Mouse (Mus musculus) left cerebral cortex, adult 9 months (tissue): ENCODE measurements around the gene Mllt11.

ENCODE experiments used
- DNase-seq, 2 experiments: peaks; one replicate each; pipeline ENCODE4 v3.0.0; 2022; ENCODE audit warnings: low spot score in 2 of 2

The Mllt11 gene

DNA sequence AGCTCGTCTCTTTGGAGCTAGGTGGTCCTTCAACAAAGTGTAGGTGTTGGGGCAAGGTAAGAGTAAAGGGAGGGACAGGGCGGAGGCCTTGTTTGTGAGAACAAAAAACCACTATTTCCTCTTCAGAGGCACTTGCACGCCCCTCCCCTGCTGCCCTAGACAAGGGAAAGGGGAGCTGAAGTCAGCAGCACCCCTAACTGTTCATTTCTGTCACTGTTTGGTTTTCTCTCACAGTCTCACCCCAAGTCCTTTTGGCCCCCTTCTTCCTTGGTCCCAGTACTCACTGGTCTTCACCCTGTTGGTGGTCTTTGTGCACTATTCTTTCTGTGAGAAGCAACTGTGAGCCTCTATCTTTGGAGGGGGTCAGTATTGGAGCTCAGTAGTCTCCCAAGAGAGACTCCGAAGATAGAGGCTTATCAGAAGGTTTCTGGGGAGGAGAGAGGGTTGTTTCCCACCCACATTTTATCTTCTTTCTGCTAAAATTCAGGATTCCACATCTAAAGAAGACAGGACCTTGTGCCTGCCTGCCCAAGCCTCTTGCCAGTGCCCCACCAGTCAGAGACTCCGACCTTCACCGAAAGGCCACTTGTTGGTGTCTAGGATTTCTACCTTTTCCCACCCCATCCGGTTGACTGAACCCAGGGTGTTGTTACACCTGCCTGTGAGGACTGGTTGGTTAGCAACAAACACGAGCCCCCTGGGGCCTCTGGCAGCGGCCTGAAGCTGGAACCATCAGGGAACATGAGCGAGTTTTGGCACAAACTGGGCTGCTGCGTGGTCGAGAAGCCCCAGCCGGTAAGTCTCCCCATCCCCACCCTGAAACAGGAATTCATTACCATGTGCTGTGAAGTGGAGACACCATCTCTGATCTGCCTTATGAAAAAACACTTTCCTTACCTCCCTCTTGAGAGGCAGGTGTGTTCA is at the start of gene Mllt11:
Gene Mllt11, minus strand, starts transcription at position 874 of the 924 bp plus-strand sequence.
- no peak for DNase-seq

DNA sequence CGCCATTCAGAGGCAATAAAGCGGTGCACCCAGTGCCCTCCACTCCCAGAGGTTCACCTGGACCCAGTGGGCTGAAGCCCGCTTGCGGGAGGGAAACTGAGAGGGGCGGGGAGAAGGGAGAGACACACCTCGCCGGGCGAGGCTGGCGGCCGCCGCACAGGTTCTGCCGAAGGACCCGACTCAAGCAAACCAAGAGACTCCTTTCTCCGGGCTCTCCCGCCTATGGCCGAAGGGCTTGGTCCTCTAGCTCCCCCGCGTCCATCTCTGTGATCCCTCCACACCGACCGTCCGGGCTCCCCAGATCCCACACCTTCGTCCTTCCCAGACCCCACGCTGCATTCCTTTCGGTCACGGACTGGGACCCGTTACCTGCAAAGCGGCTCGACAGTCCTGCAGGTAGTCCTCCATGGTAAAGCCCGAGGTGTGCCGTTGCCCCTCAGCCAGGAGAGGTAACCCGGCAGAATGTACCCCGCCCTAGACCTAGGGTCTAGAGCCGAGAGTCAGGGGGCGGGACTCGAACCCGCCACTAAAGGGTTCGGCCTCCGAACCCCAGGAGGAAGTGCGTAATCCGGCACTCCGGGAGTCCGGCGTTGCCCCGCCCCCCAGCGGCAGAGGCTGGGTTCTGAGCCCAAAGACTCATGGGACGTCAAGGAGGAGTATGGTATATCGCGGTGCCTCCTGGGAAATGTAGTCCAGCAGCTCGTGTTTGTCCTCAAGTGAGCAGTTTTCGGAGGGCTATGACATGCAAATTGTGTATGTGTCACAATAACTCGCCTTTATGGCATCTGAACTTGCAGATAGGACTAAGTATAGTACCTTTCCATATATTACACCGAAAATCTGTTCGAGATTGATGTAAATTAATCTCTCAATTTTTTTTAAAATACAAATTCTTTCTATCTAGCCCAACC is 49.5 kb upstream of the Mllt11 start, which contains the start of the genes Mindy1 and Prune1:
Gene Mindy1, plus strand, starts transcription at position 130 of the 911 bp plus-strand sequence.
Gene Prune1, minus strand, starts transcription at position 861 of the 911 bp plus-strand sequence.
- DNase-seq = peak; percentile 96 to 99

DNA sequence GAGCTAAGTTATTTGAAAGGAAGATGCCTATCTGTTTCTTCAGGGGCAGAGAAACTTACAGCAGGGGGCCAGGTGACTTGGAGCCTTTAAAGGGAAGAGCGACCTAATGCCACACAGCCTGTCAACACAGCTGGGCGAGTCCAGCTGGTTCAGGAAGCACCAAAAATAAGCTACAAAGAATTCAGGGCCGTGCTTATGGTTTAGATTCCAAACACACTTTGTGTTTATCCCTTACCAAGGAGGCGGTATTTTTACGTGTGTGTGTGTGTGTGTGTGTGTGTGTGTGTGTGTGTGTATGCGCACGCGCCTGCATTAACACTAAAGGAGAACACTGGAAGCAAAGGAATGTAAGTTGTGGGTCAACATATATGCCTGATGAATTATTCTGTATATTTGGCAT is 48.8 kb upstream of the Mllt11 start:
- no peak for DNase-seq

DNA sequence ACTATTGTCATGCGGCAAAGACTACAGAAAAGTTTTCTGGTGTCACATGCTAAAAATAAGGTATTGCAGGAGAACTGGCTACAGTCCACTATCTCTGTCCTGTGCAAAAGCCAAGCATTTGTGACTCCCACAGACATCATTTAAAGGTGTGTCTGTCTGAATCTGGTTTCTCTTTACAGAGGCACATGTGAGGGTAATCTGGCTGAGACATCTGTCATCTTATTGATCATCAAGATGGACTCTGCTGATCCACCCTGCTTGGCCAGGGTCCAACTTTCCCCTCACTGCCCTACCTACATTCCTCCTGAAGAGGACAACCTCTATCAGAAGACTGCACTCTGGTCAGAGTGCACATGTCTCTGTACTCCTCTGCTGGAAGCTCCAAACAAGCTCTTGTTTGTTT is 45.2 kb upstream of the Mllt11 start:
- DNase-seq = no peak

DNA sequence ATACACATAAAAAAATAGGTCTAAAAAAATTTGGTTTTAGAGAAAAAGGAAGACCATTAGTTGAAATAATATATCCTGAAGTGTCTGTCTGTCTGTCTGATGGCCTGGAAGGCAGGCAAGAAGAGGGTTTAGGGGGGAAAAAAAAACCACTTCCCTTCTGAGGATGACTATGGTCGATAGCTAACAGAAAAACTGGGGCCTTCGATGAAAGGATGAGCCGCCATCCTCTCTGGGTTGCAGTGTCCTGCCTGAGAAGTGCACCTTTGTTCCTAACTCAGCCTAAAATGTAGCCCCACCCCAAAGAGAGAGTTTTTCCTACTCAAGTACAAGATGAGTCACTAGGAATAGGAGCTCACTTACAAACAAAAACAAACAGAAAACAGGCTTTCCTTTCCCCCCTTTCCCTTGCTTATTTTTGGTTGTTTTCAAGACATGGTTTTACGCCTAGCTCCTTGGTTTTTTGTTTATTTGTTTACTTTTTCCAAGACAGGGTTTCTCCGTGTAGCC is 44.5 kb upstream of the Mllt11 start:
- no peak for DNase-seq

DNA sequence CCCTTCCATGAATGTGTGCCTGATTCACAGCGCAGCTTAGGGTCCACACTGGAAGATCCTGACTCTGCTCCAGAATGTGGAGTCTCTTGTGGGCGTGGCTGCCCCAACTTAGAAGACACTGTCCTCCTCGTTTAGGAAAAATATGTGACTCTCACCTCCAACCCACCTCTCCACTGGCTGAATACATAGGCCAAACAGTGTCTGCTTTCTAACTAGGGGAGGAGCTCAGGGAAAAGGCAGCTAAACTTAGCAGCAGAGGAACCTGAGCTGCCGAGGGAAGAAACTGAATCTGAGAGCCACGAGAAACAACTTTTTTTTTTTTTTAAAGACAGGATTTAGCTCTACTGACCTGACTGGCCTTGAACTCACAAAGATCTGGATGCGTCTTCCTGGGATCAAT is 43.2 kb upstream of the Mllt11 start:
- DNase-seq = no peak

DNA sequence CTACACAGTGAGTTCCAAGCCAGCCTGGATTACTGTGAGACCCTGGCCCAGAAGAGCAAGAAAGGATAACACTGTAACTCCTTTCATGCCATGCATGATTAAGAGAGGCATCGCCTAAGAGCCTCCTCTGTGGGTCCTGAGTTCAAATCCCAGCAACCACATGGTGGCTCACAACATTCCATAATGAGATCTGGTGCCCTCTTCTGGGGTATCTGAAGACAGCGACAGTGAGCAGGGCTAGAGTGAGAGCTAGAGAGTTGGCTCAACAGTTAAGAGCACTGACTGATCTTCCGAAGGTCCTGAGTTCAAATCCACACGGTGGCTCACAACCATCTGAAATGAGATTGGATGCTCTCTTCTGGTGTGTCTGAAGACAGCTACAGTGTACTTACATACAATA is 42.5 kb upstream of the Mllt11 start:
- DNase-seq = no peak

DNA sequence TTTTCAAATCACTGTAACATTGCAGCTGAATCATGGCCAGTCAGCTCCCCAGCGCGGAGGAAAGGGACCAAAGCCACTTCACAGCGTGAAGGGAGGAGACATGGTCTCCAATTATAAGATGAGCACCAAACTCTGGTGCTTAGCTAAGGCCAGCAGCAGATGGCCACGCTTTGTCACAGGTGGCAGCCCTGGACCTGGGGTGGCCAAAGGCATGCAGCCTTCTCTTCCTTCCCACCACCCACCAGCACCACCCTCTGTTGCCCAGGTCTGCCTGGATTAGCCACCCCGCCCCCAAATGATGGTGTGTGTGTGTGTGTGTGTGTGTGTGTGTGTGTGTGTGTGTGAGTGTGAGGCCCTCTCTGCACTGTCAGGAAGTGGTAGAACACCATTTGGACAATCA is 41.5 kb upstream of the Mllt11 start:
- no peak for DNase-seq

DNA sequence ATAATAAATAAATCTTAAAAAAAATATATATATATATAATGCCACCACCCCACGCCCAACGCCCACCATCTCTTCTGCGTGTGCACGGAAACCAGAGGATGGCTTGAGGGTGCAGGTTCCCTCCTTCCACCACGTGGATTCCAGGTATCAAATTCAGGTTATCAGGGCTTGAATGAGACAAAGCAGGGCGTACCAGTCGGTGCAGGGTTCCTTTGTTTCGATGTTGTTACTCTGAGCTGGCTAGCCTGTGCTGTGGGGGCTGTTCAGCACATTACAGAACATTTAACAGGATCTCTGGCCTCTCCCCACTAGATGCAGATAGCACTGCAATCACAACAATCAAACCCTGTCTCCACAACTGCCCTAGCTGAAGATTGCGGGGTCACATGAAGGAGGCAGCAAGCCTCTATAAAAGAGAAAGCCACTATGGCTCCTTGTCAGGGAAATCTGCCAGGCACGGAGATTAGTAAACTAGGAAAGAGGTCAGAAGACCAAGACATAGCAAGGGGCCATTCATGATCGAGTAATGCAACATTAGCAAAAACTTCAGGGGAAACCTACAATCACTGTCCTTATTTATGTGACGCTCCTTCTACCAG is 38.9 kb upstream of the Mllt11 start:
- DNase-seq = no peak

DNA sequence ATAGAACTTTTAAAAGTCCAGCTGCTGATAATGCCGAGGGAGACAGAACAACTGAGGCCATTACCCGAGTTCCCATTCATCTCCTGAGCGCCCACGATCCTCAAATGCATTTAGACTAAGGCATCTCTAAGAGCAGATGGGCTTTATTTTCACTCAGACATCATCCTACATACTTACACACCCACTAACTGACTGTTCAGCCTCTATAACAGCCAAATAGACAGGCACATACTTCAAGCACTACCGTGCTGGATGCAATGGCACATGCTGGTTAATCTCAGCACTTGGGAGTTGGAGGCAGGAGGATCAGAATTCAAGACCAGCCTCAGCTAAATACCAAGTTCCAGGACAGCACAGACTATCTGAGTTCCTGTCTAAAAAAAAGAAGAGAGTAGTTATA is 37.8 kb upstream of the Mllt11 start:
- DNase-seq = peak in 1 of 2 experiments; percentile 25

DNA sequence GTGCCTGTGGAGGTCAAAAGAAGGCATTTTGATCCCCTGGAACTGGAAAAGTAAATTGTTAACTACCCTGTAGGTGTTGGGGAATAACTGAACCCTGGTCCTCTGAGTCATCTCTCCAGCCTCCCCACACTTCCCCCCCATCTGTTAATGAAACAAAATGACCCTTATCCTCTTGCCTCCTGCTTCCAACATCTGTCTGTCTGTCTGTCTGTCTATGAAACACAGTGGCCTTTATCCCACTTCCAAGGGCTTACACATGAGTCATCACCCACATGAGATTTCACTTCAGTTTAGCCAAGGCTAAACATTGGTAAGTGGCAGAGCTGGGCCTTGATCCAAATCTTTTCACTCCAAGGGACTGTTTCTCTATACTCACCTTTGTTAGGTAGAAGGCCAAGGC is 35.9 kb upstream of the Mllt11 start:
- no peak for DNase-seq

DNA sequence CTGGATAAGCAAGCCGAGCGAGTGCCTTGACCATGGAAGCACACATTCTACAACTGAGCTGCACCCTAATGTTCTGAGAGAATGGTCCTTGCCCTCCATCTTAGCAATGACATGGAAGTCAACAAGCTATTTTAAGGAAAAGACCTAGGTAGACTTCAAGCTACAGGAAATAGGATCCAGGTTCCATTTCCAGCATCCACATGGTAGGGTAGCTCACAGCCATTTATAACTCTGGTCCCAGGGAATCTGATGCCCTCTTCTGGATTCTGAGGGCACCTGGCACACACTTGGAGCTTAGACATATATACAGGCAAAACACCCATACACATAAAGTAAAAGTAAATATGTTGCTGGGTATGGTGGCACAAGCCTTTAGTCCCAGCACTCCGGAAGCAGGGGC is 34.1 kb upstream of the Mllt11 start:
- no peak for DNase-seq

DNA sequence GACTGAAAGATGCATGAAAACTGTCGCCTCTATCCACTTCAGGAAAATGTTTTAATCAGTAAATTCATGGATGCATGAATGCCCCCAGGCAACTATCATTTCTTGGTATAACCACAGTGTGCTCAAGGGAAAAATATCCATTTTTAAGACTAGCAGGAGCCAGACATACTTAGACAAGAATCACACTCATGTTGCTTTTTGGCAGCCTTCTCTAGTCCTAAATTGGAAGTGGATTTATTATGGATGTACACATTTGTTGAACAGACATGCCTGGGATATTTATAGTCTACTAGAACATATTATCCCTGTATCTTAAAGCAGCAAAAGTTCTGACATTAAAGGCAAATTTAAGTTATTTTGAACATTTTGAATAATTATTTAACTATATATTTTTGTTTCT is 32.8 kb upstream of the Mllt11 start:
- DNase-seq = no peak

DNA sequence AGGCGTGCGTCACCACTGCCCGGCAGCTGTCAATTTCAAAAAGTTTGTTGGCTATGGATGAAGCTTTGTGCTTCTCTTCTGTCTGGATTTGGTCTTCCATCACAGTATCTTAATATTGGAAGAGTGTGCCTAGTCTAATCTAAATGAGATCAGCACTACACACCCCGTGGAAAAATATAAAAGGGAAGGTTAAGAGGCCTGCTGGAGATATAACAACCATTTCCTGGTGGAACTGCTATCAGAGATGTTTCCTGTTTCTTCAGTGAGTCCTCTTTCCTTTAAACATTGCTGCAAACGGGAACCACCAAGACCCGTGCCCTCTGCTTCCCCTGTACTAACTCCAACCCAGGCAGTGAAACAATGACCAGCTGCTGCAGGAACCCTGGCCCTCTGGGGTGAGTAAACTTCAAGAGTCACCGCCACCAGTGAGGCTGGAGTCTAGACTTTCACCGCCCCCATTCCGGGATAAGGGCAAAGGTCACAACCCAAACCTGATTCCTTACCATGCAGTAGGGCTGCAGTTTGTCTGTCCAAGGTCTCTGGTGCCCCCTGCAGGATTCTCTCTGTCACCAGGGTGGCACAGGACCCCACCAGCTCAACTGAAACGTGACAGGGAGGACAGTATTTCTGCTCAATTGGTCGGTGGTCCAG is 31.2 kb upstream of the Mllt11 start:
- peak in 1 of 2 experiments; percentile 65 for DNase-seq

DNA sequence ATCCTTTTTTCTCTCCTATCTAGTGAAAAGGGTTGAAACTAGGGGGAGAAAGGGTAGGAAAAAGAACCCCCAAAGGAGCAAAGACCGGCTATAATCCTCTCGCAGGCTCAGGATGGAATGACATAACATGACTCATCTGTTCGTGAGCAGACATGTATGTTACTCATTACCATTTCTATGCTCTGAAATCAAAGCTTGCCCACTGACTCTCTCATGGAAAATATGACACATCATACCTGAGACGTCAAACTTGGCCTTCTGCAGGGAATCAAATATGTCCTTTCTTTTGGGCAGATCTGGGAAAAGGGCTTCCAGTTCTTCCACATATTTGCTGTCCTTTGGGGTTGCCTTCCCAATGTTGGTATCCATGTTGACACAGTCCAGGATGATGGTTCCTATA is 30.0 kb upstream of the Mllt11 start:
- no peak for DNase-seq

DNA sequence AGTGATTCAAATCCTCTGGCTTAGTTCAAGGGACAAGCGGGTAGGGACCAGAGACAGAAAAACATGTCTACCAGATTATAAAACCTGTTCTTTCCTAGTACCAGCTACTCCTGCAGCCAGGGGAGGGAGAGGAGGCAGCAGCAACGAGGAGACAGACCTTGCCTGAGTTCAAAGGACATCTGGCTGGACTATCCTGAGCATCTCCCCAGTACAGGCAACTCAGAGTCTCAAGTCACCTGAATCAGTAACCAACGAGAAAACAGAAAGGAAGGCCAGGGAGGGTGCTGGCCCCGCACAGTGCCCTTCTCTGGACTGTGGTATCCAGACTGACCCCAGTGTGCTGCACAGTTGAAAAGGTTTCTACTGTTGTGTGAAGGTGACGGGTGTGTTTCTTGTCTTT is 25.0 kb upstream of the Mllt11 start:
- no peak for DNase-seq

DNA sequence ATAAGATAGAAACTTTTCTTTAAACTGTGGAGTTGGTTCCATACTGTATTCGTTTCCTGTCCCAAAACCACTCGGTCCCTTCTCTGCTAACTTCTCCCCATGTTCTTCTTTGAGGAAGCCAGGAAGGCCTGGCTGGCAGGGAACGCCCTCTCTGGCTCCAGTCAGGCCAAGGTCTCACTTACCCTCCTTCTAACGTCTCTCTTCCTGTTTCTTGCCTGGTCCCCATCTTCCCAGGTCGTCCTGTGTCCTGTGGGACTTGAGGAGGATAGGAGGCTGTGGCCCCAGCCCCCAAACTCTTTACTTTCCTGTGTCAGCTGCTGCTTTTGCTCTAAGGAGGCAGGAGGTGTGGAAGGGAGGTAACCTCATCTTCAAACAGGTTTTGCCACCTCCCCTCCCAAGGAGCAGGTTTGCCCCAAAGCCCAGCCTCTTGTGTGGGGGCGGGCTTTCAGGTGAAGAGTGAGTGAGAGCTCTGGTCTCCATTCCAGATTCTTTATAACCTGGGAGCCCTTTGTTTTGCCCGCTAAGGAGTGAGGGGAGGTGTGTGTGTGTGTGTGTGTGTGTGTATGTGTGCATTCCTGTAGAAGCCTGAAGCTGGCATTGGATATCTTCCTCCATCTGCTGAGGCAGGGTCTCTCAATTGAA is 18.9 kb upstream of the Mllt11 start, which contains the start of gene Bnipl:
Gene Bnipl, minus strand, starts transcription at position 411 of the 642 bp plus-strand sequence.
- DNase-seq = no peak

DNA sequence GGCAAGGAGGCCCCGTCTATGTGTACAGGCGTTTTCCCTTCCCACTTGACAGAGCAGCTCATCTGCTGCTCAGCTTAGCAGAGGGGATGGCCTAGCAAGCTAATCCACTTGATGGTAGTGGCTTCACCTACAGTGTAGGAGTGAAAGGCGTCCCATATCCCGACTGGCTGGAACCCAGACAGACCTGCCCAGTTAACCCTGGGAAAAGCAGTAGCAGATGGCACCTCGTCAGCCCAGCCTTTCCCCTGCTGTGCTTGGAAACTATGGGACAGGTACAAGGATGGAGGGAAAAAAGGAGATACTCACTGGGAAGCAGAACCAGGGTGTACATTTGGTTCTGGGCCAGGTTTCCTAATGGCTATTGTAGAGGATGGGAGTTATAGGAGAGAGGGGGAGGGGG is 18.4 kb upstream of the Mllt11 start:
- DNase-seq = no peak

DNA sequence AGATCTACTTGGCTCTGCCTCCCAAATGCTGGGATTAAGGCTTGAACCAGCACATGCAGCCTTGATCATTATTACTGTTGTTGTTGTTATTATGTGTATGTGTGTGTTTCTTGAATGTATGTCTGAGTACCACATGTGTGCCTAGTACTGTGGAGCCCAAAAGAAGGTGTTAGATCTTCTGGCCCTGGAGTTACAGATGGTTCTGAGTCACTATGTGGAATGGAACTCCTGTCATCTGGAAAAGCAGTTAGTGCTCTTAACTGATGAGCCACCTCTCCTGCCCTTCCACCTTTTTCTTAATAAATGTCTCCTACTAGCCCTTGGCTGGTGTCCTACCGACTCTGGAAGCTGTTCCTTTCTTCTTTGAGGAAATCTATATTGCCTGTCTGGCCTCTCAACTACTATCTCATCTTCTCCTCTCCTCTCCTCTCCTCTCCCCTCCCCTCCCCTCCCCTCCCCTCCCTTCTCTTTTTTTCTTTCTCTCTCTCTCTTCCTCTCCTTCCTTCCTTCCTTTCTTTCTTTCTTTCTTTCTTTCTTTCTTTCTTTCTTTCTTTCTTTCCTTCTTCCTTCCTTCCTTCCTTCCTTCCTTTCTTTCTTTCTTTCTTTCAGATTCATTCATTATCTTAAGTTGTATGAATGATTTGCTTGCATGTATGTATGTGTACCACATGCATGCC is 15.8 kb upstream of the Mllt11 start:
- DNase-seq = no peak
